Mouse (Mus musculus): ENCODE measurements around the gene Kif24.

GRCm38 (mm10) chr4:41381213-41381950 lies 83.3 kb downstream of the Kif24 start:
- TF ChIP-seq CTCF (conservative IDR thresholded peaks at IDR 0.05; ENCODE audit: insufficient read depth, insufficient read length, low read depth, low read length) (no peak), POLR2A (IDR thresholded peaks at IDR 0.05; ENCODE audit: low read depth, low read length) (no peak)
